Mouse (Mus musculus) embryonic facial prominence, embryonic 14.5 days (tissue): ENCODE results near the gene Zfp646. TPM values are rescaled to one million over a fixed set of nuclear protein-coding genes. Genes with fewer than 3 reads are reported as not detected.

Experiments
- ATAC-seq: fragments of 200-750 bp; cut with Nextera tagmentation; 2 replicates; pipeline ENCODE4 v1.8.0; 2017; ENCODE audit warnings: low read depth, moderate number of reproducible peaks, moderate TSS enrichment
- DNase-seq: peaks from one replicate; pipeline ENCODE4 v3.0.0-alpha.2; 2015; ENCODE audit warnings: low spot score
- H3K27ac ChIP-seq: fragments of 300-500 bp; sonication (generic); replicated peaks from 2 replicates; pipeline ENCODE4 v1.5.1; 2014; ENCODE audit warnings: low read depth, mild to moderate bottlenecking, low read length, moderate library complexity
- H3K27me3 ChIP-seq: fragments of 300-500 bp; sonication (generic); replicated peaks from 2 replicates; pipeline ENCODE4 v1.6.1; 2014; ENCODE audit warnings: low read length; ENCODE audit not compliant: control insufficient read depth, insufficient read depth
- H3K36me3 ChIP-seq: fragments of 300-500 bp; sonication (generic); 2 replicates; pipeline ENCODE4 v1.6.1; 2014; ENCODE audit warnings: low read length, mixed read lengths; ENCODE audit not compliant: control insufficient read depth, insufficient read depth
- H3K4me1 ChIP-seq: fragments of 300-500 bp; sonication (generic); 2 replicates; pipeline ENCODE4 v1.6.1; 2014; ENCODE audit warnings: antibody characterized with exemption, low read length; ENCODE audit not compliant: control insufficient read depth, insufficient read depth
- H3K4me2 ChIP-seq: fragments of 300-500 bp; sonication (generic); 2 replicates; pipeline ENCODE4 v1.6.1; 2014; ENCODE audit warnings: low read depth, mild to moderate bottlenecking, low read length, moderate library complexity, mixed read lengths
- H3K4me3 ChIP-seq: fragments of 300-500 bp; sonication (generic); 2 replicates; pipeline ENCODE4 v1.5.1; 2014; ENCODE audit warnings: low read depth, mild to moderate bottlenecking, low read length
- H3K9ac ChIP-seq: fragments of 300-500 bp; sonication (generic); 2 replicates; pipeline ENCODE4 v1.6.1; 2014; ENCODE audit warnings: low read depth, mild to moderate bottlenecking, low read length, moderate library complexity, mixed read lengths
- H3K9me3 ChIP-seq: fragments of 300-500 bp; sonication (generic); 2 replicates; pipeline ENCODE4 v1.6.1; 2016; ENCODE audit warnings: low read length; ENCODE audit not compliant: control insufficient read depth
- WGBS: fragments of 180-500 bp; shearing (Covaris S2); extraction: QIAGEN DNeasy Blood & Tissue Kit; methylation state at CpG from one replicate; pipeline ENCODE4 v1.1.7; 2014; 5-methylcytosine and 5-hydroxymethylcytosine counted together
- polyA plus RNA-seq: library from polyadenylated mRNA; unstranded; fragments of >200 nt; fragmentation: Nextera tagmentation; extraction: Ambion mirVana; gene quantifications from 2 replicates; pipeline ENCODE4 v1.2.1, GENCODE M21; 2014

Zfp646 gene
- polyA plus RNA-seq, 1 experiment from 2014 or later, result 13.3 TPM

DNA sequence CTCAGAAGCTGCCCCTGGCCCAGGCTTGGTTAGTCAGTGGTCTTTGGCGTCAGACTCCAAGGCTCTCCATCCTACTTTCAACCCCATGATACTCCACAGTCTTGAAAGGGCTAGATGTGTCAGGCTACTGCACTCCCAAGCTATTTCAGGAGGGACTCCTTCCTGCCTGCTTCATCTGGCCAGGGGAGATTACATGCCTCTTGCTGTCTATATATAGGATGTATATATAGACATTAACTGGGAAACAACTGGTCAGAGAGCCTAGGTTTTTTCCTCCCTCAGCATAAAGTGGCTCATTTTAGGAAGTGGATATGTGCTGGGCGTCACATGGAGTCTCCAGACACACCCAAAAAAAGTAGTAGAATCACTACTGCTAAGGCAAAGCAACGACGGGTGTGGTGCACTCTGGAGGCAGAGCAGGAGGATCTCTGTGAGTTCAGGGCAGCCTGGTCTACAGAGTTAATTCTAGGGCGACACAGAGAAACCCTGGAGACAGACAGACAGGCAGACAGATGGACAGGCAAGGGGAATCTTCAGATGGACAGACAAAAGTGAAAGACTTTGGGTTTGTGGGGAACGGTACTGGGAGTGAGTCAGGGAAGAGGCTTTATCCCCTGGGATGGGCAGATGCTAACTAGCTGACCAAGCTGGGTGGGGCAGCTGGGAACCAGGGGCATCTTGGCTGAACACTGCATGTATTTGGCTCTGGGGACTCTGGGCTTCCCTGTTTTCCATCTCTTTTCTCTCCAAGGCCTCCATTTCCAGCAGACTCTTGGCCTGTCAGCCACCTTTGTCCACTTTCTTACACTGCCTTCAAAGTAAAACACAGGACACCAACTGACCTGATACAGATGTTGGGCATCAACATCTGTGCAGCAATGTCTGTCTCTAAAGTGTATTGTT lies 25.8 kb upstream of the Zfp646 start:
- Histone ChIP-seq H3K9me3 (no peaks in the 10 kb centered on the region), H3K27me3 (no peaks in the 10 kb centered on the region), H3K27ac (0 out of 2 replicates have a peak overlapping the region, but pooled peaks have one; percentile 21), H3K4me2 (no peak overlapping the region), H3K4me1 (no peaks in the 10 kb centered on the region), H3K4me3 (no peak overlapping the region), H3K36me3 (peaks cover 28% of the 10 kb centered on the region; the same call in 1 of the 2 replicates), H3K9ac (no peak overlapping the region)
- peak; percentile 25 for DNase-seq
- ATAC-seq, result peak; percentile 33; the same call in 1 of the 2 replicates
- 77% methylated on average over 6 of the region's 6 CpGs for WGBS

DNA sequence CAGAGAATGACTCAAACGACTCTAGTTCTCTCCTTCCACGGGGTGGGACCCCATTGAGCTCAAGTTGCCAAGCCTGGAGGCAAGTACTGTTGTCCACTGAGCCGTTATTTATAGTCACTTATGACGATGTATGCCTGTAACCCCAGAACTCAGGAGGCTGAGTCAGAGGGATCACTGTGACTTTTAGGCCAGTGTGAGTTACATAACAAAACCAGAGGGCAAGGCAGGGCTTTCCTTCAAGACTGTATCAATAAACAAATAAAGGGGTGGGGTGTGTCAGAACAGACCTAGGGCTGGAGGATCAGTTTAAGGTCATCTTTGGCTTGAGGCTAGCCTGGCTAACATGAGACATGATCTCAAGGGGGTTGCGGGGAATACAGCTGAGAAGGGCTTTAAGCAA lies 25.1 kb upstream of the Zfp646 start:
- H3K4me1 ChIP-seq, result no peaks in the 10 kb centered on the region
- no peak for DNase-seq
- no peak for ATAC-seq
- no peak overlapping the region for H3K4me3 ChIP-seq
- peaks cover 27% of the 10 kb centered on the region; the same call in 1 of the 2 replicates for H3K36me3 ChIP-seq
- no peak overlapping the region for H3K9ac ChIP-seq
- 57% methylated on average over 5 of the region's 5 CpGs for WGBS
- H3K27ac ChIP-seq, result no peak overlapping the region
- no peaks in the 10 kb centered on the region for H3K27me3 ChIP-seq
- no peak overlapping the region for H3K4me2 ChIP-seq
- no peaks in the 10 kb centered on the region for H3K9me3 ChIP-seq

DNA sequence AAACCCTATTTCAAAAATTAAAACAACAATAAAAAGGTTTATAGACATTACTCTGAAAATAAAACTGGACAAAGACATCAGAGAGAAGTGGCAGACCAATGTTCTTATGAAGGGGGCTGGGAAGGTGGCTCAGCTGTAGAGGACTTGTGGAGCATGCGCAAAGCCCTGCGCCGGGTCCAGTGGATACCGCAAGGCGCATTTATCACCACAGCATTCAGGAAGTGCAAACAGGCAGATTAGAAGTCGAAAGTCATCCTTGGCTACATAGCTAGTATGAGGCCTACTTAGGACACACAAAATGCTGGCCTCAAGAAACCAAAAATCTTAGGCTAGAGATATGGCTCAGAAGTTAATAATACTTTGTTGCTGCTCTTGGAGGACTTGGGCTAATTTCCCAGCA lies 17.8 kb upstream of the Zfp646 start:
- DNase-seq (no peak), ATAC-seq (no peak)
- no peak overlapping the region for H3K27ac ChIP-seq
- no peak overlapping the region for H3K4me3 ChIP-seq
- no peaks in the 10 kb centered on the region for H3K4me1 ChIP-seq
- H3K27me3 ChIP-seq, result no peaks in the 10 kb centered on the region
- no peak overlapping the region for H3K4me2 ChIP-seq
- H3K36me3 ChIP-seq, result no peaks in the 10 kb centered on the region
- no peak overlapping the region for H3K9ac ChIP-seq
- WGBS, result 90% methylated on average over 6 of the region's 6 CpGs
- H3K9me3 ChIP-seq, result no peaks in the 10 kb centered on the region

DNA sequence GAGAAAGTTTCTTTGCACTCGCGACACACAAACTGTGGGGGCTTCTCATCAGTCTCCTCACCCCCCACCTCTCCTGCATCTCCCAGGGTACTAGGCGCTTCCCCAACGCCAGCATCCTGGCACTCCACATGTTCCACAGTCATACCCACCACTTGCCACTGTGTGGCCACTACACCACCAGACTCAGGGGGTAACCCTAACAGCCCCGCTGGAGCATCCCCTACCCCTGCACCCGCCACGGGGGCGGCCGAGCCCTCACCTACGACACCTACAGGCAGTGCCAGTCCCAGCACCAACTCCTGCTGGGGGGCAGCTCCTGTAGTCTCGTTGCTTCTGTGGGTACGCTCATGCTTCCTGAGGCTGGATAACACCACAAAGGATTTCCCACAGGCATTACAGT lies 9.6 kb upstream of the Zfp646 start:
- WGBS, result 95% methylated on average over 12 of the region's 12 CpGs
- no peak overlapping the region for H3K27ac ChIP-seq
- H3K4me1 ChIP-seq, result no peaks in the 10 kb centered on the region
- DNase-seq (no peak), ATAC-seq (no peak)
- no peaks in the 10 kb centered on the region for H3K27me3 ChIP-seq
- no peak overlapping the region for H3K9ac ChIP-seq
- no peak overlapping the region for H3K4me3 ChIP-seq
- H3K36me3 ChIP-seq, result peaks cover 56% of the 10 kb centered on the region
- H3K4me2 ChIP-seq, result no peak overlapping the region
- no peaks in the 10 kb centered on the region for H3K9me3 ChIP-seq

DNA sequence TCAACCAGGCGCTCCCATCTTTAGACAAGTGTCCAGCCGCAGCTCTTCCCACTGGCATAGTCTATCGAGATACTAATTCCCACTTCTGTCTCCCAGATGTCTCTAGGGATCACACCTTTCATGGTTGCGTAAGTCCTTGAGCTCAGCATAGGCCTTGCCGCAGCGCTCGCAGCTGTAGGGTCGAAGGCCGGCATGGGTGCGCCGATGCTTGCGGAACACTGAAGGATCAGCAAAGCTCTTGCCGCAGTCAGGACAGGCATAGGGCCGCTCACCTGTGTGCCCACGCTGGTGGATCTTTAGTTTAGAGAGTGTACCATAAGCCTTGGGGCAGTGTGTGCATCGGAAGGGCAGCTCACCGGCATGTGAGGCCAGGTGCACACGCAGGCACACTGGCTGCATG lies 8.4 kb upstream of the Zfp646 start:
- ATAC-seq, result no peak
- Histone ChIP-seq H3K4me2 (no peak overlapping the region), H3K27ac (no peak overlapping the region), H3K4me1 (no peaks in the 10 kb centered on the region), H3K9ac (no peak overlapping the region), H3K36me3 (peaks cover 63% of the 10 kb centered on the region), H3K9me3 (no peaks in the 10 kb centered on the region), H3K4me3 (no peak overlapping the region), H3K27me3 (no peaks in the 10 kb centered on the region)
- 96% methylated on average over 18 of the region's 18 CpGs for WGBS
- DNase-seq, result no peak

DNA sequence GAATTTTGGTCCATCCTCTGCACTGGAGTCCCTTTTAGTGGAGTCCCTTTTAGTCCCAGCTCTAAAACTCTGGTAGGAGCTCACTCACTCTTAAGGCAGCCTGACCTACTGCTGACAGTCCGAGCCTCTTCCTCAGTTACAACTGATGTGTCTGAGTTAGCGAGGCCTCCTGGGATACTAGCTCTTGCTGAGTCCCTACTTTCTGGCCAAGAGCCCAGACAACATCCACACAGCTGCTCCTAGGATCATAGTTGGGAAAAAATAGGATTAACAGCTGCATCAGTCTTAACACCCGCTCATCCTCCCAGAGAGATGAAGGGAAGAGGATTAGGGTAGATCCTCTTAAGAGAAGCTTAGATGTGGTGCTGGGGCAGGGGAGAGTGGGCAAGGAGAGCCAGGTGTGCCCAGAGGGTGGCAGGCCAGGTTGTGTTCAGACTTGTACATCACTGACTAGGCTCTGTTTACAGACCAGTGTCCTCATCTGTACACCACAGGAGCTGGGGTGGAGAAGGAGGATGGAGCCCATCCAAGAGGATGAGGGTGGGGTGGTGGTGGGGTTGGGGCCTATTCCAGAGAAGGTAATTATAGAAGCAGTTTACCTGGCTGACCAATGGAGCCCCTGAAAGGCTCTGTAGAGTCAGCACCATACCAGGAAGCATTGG lies 6.7 kb upstream of the Zfp646 start:
- Histone ChIP-seq H3K4me3 (no peak overlapping the region), H3K4me2 (no peak overlapping the region), H3K27ac (peak overlapping the region; percentile 44; the same call in 1 of the 2 replicates), H3K36me3 (peaks cover 64% of the 10 kb centered on the region), H3K9me3 (no peaks in the 10 kb centered on the region), H3K9ac (0 out of 2 replicates have a peak overlapping the region, but pooled peaks have one; percentile 14), H3K4me1 (peaks cover 4% of the 10 kb centered on the region), H3K27me3 (no peaks in the 10 kb centered on the region)
- peak; percentile 87 for DNase-seq
- 52% methylated on average over 3 of the region's 3 CpGs for WGBS
- ATAC-seq, result peak; percentile 65

DNA sequence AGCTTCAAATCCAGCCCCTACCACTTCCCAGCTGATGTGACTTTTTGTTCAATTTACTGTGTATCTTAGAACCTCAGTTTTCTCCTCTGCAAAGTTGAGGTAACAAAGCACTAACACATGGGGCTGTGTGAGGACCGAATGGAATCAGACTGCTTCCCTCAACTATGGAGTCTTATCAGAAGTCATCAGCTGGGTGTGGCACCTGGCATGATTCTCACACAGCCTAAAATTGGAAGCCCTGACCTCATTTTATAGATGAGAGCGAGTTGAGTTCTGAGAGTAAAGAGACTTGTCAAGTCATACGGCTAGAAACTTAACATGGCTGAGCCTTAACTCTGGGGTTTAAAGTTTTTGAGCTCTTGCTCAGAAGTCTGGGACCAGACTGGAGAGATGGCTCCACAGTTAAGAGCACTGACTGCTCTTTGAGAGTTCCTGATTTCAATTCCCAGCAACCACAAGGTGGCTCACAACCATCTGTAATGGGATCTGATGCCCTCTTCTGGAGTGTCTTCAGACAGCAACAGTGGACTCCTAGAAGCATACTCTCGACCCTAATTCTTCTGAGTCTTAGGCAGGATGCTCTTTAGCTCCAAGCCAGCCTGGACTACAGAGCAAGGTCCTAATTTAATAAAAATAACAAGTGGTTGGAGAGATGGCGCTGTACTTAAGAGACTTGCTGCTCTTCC lies 5.7 kb upstream of the Zfp646 start:
- Histone ChIP-seq H3K4me3 (no peak overlapping the region), H3K4me1 (peaks cover 8% of the 10 kb centered on the region), H3K27ac (no peak overlapping the region), H3K36me3 (peaks cover 55% of the 10 kb centered on the region), H3K4me2 (no peak overlapping the region), H3K9ac (no peak overlapping the region), H3K9me3 (no peaks in the 10 kb centered on the region), H3K27me3 (no peaks in the 10 kb centered on the region)
- 80% methylated on average over 5 of the region's 5 CpGs for WGBS
- no peak for DNase-seq
- ATAC-seq, result no peak

DNA sequence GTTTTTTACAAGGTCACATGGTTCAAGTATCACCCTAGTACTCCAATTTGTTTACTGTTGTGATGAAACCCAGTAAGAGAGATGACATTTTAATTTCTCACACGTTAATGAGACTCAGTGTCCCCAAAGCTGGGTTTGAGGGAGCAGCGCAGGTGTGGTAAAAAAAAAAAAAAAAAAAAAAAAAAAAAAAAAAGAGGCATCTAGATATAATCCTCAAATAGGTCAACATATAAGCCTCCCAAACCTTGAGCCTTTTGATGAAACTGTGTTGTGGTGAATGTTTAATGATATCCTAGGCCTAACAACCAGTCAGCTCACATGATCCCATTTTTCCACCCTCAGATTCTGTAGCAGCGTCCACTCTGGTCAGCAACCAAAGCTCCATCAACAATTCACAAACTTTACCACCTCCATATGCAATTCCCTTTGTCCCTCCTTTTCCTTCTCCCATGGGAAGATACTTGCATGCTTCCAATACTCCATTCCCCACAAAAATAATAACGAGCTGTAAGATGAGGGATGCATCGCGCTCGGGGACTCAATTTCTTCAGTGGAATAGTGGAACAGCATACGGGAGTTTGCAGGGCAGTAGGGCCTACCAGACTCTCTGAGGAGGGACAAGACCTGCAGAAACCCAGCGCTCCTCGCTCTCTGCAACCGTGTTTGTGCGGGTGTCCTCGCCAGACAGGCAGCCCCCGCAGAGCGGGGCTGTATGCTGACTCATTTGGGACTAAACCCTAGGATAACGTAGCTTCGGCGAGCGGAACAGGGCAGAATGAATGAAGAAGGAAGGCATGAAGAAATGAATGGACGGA lies 1.0 kb upstream of the Zfp646 start:
- H3K27ac ChIP-seq, result peak overlapping the region; percentile 99
- H3K9me3 ChIP-seq, result no peaks in the 10 kb centered on the region
- H3K4me2 ChIP-seq, result peak overlapping the region; percentile 90
- ATAC-seq (peak; percentile 28), DNase-seq (peak; percentile 17)
- peak overlapping the region; percentile 98 for H3K4me3 ChIP-seq
- 3% methylated on average over 20 of the region's 20 CpGs for WGBS
- H3K9ac ChIP-seq, result peak overlapping the region; percentile 97
- no peaks in the 10 kb centered on the region for H3K27me3 ChIP-seq
- H3K36me3 ChIP-seq, result peaks cover 45% of the 10 kb centered on the region
- H3K4me1 ChIP-seq, result peaks cover 15% of the 10 kb centered on the region
